Mouse (Mus musculus) layer of hippocampus, adult 9-10 months (tissue): Measurements from ENCODE around the gene Ifrd1.
"Not testable (repeated sequence)": the region's sequence is repeated elsewhere in the genome, so short reads cannot be mapped to it uniquely, and the experiment has no call there.

ENCODE experiments used
- DNase-seq: peaks from one replicate; pipeline ENCODE4 v3.0.0; 2022; ENCODE audit warnings: low spot score

Gene Ifrd1

DNA sequence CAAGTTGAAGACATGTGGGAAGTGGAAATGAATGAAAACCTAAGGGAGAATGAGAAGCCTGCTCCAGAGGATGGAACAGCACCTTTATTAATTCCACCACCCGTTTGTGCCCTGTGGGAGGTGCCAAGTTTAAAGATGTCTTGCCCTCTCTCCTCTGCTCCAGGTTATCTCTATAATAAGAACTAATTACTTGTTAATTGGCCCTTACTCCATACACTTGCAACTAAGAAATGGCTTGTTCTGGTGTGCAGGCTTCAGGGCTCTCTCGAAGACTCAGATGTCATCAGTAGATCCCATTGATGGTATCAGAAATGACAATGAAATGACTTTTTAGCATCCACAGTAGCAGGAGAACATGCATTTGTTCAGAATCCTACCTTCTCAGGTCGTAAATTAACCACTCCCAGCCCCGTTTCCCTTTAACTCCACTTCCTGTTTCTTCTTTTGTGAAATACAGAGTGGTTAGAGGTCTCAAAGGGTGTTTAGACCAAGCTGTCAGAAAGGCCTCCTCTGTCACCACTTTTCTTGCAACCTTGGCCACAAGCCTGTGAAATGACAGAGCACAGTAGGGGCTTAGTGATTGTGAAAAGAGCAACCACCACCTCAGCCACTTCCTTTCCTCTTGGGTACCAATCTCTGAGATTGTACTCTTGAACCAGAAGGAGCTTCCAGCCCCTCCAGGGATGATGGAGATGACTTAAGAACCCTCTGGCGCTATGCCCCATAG, at the start of gene Ifrd1:
Gene Ifrd1, minus strand, starts transcription at position 51 of the 727 bp plus-strand sequence.
- DNase-seq, result no peak

DNA sequence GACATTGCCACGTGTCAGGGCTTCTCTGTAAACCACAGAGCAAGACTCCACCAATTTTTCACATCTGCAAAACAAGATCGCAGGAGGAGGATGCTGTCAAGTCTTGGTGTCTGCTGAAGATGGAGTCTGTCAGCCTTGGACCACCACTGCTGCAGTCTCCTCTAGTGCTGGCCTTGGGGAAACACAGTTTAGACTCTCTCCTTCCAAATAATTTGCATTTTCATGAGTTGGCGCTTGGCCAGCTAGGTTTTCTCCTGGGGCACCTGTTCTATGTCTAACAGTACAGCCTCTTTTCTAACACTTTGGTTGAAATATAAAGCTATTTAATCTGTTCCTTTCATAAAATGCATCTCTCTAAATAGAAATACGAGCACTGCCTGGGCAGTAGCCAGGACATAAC, 38.2 kb upstream of the Ifrd1 start:
- no peak for DNase-seq

- no peak for DNase-seq
Observed at GRCm38 (mm10) chr12:40280596-40281325, 32.5 kb upstream of the Ifrd1 start.

DNA sequence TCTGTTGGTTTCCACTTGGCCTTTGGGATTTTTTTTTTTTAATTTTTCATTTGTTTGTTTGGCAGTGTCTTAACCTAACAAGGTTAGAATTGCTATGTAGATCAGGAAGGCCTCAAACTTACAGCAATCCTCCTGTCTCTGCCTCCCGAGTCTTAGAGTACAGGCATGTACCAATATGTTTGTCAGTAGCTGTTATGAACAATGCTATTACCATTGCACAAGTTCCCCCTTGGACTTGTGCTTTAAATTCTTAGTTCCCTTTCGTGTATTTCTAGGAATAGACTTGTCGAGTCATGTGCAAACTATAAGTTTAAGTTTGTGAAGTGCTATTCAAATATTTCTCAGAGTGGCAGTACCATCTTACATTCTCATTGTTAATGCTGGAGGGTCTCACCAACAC, 29.3 kb upstream of the Ifrd1 start:
- DNase-seq, result no peak

GRCm38 (mm10) chr12:40274931-40275330, 26.6 kb upstream of the Ifrd1 start:
- DNase-seq, result no peak

DNA sequence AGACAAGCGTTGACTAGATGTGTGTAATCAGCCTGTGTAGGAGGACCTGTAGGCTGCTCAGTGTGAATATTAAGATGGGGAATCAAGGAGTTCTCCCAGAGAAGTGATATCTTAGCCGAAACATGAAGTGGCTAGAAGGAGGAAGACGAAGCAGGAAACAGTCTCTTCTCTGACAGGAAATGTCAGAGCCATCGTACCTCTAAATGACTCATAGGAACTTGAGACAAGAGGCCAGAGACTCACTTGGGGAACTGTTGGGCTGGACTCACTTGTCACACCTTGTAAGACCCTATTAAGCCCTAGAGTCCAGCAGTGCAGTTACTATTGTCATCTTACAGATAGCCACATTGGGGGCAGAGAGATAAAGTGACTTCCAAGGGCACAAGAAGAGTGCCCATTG, 25.0 kb upstream of the Ifrd1 start:
- DNase-seq, result no peak

- no peak for DNase-seq
Observed at GRCm38 (mm10) chr12:40272710-40273109, 24.4 kb upstream of the Ifrd1 start.

- no peak for DNase-seq
Observed at GRCm38 (mm10) chr12:40268313-40268712, 20.0 kb upstream of the Ifrd1 start.

GRCm38 (mm10) chr12:40263712-40264111, 15.4 kb upstream of the Ifrd1 start:
- DNase-seq, result no peak

DNA sequence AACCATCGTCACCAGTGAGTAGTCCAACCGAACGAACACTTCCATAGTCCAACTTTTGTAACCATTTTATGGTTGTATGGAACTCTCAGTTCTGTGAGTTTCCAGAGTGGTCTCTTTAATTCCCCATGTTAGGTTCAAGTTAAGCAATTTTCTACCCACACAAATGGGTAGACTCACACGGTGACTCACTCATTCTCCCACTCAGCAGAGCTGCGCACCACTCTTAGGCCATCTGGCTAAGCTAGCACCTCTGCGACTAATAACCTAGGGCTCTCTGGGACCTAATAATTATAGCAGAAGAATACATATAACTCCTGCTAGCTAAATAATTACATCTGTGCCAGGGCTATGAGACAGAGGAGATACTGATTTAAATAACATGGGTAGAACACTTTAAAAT, 14.7 kb upstream of the Ifrd1 start:
- DNase-seq, result peak; percentile 42

GRCm38 (mm10) chr12:40258462-40259000, 10.2 kb upstream of the Ifrd1 start:
- no peak for DNase-seq

DNA sequence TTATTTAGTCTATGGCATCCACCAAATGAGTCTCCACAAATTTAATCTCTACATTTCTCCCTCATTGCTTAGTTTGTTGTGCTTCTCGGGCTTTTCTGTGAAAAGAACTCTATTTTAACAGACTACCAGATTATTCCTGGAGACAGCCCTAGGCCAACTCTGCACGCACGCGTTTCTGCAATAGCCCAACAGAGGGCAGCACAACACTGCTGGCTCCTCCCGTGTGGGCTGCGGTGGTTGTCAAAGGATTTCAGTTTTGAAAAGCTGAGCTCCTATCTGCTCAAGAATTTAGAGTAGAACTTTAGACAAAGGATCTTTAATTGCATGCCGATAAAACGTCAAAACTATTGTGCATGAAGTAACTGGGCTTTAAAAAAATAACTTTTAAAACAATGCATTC, 8.9 kb upstream of the Ifrd1 start:
- peak; percentile 81 for DNase-seq

DNA sequence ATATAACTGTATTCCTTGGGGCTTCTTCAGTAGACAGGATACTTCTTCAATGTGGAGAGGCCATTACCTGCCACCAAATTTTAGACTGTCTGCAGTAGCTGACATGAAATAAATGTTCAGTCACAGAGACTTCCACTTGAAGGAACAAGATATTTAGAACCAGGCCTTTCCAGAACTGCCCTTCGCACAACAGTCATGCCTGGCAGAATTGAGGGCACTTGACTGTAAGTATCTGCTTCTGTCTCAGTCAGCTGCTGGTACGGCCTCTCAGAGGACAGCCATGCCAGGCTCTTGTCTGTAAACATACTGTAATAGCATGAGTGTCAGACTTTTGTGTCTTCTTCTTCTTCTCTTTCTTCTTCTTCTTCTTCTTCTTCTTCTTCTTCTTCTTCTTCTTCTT, 8.2 kb upstream of the Ifrd1 start:
- DNase-seq, result no peak

DNA sequence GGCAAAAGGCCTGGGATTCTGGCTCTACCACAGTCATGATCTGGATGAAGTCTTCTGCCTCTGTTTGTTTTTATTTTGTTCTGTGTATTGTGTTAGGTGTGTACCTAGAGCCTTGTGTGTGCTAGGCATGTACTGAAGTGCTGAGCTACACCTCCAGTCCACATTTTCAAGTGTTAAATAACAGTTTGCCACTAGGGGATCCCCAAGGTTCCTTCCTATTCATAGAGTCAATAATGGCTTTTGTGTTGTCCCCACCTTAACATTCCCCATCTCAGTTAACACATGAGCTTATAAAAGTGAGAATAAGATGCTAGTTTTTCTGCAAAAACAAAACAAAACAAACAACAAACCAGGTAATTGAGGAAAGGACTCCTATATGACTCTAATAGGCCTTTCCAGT, 7.7 kb upstream of the Ifrd1 start:
- DNase-seq, result no peak

- not testable (repeated sequence) for DNase-seq
Observed at GRCm38 (mm10) chr12:40255310-40255709, 7.0 kb upstream of the Ifrd1 start.

- DNase-seq, result no peak
Observed at GRCm38 (mm10) chr12:40254729-40255128, 6.4 kb upstream of the Ifrd1 start.

DNA sequence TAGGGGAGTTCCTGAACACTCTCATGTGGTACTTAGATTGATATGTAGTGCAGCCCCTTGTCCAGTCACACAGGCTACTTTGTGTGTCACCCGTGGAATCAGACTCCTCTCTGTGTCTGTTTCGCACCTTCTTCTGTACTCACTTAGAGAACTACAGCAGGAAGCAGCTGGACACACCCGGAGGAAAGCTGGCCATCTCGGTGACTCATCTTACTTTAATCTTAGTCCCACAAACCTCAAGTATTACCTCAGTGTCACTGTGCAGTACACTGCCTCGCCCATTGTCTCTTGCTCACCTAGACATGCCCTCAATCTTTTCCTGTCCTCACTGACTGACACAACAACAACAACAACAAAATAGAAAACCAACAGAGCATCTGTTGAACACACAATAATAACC, 4.9 kb upstream of the Ifrd1 start:
- no peak for DNase-seq

- DNase-seq, result no peak
Observed at GRCm38 (mm10) chr12:40250256-40250655, 2.0 kb upstream of the Ifrd1 start.

DNA sequence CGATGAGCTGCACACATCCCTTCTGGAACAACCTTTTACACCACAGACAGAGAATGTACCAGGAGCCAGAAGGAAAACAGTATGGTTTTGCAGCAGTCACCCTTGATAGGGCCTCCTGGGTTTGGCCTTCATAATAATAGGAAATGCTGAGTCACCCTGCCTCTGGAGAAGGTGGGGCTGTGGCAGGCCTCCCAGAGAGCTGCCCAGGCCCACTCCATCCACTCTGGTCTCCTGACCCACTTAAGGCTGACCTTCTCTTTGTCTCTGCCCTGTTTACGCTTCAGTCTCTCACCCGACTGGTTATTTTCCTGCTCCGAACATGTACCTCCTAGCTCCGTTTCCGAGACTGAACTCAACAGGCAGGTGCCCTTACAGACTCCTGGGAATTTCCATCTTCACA, 328 bp downstream of the Ifrd1 start:
- DNase-seq, result no peak

DNA sequence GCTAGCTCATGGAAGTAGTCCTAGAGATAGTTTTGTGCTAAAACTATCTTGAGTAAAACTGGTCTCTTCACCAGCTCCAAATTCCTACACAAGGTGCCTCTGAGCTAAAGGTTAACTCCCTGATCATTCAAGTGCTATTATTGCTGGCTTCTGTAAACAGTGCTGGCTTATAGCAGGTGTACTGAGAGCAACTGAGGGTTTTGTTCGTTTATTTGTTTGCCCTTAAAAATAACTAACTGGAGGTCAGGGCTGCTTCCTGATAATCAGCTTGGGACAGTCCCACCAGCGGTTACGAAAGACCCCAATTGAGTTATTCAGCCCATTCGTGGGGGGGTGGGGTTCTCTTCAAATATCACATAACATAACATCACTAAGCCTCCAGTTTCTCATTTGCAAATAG, 920 bp downstream of the Ifrd1 start:
- DNase-seq, result no peak

DNA sequence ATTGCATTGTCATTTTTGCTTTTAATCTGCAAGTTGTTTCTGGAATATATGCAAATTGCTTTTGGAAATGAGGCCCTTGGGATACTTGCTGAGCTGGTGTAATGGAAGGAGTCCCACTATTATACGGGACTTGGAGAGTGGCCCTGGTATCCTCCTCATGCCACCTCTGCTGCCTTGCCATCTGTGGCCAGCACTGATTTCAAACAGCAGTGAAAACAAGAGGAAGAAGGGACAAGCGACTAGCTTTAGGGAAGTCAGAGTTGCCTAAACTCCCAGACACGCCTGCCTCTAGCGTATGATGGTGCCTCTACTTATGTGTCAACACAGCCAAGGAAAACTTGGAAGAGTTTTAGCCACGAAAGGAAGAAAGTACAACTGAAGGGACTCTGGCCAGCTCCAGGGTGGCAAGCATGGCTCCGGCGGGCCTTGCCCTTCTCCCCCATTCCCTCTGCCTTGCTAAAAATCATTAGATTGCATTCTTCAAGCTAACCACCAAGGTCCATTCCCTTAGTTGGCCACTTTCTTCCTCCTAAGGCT, 2.8 kb downstream of the Ifrd1 start:
- DNase-seq, result no peak

DNA sequence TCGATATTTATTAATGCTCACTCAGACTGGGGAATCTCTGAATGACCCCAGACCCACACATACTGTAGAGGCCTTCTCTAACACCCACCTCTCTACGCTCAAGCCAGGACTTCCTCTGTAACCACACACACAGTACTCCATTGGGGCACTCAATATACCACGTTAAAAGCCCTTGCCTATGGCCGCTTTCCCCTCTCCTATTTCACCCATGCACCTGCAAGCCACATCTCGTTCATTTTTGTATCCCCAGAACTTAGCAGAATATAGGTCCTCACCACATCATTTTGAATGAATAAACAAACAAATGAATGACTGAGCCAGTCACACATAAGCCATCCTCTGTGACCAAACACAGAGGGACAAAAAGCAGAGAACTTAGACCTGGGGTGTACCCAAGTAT, 3.4 kb downstream of the Ifrd1 start:
- DNase-seq, result no peak

DNA sequence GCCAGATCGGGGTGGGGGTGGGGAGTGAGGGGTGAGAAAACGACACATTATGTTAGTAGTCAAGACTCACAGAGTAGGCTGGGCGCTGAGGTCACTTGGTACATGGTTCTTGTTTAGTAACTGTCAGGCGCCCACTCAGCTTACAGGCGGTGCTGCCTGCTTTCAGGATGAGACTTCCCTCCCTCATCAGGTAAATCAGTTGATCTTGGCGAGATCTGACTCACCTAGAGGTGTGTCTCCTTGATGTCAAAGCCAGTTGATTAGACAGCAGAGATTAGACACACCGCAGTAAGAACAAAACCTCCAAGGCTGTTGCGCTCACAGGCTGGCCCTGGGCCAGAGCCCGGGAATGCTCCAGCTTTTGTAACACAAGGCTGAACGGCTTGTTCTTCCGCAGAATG, 4.5 kb downstream of the Ifrd1 start:
- no peak for DNase-seq
